Mouse (Mus musculus) limb, embryonic 12.5 days (tissue): ENCODE results near the gene Mapre3. TPM values are rescaled to one million over a fixed set of nuclear protein-coding genes. Genes with fewer than 3 reads are reported as not detected.

Experiments used
- ATAC-seq: fragments of 200-750 bp; cut with Nextera tagmentation; 2 replicates; pipeline ENCODE4 v1.8.0; 2017; ENCODE audit warnings: low read depth, moderate TSS enrichment; ENCODE audit not compliant: insufficient number of reproducible peaks, insufficient read depth, low FRiP score, low TSS enrichment
- H3K27ac ChIP-seq: fragments of 300-500 bp; sonication (generic); 2 replicates; pipeline ENCODE4 v1.5.1; 2016; ENCODE audit warnings: mild to moderate bottlenecking, moderate library complexity
- H3K27me3 ChIP-seq: fragments of 300-500 bp; sonication (generic); 2 replicates; pipeline ENCODE4 v1.6.1; 2016; ENCODE audit warnings: mild to moderate bottlenecking, moderate library complexity
- H3K36me3 ChIP-seq: fragments of 300-500 bp; sonication (generic); 2 replicates; pipeline ENCODE4 v1.6.1; 2016; ENCODE audit warnings: mild to moderate bottlenecking, moderate library complexity
- H3K4me1 ChIP-seq: fragments of 300-500 bp; sonication (generic); replicated peaks from 2 replicates; pipeline ENCODE4 v1.6.1; 2016
- H3K4me2 ChIP-seq: fragments of 300-500 bp; sonication (generic); 2 replicates; pipeline ENCODE4 v1.6.1; 2016; ENCODE audit warnings: mild to moderate bottlenecking, moderate library complexity
- H3K4me3 ChIP-seq: fragments of 300-500 bp; sonication (generic); replicated peaks from 2 replicates; pipeline ENCODE4 v1.5.1; 2016; ENCODE audit warnings: mild to moderate bottlenecking
- H3K9ac ChIP-seq: fragments of 300-500 bp; sonication (generic); replicated peaks from 2 replicates; pipeline ENCODE4 v1.6.1; 2016; ENCODE audit warnings: mild to moderate bottlenecking, moderate library complexity
- H3K9me3 ChIP-seq: fragments of 300-500 bp; sonication (generic); 2 replicates; pipeline ENCODE4 v1.6.1; 2016; ENCODE audit warnings: mild to moderate bottlenecking, moderate library complexity
- WGBS: fragments of 180-500 bp; shearing (Covaris S2); methylation state at CpG from one replicate; pipeline ENCODE4 v1.1.7; 2016; 5-methylcytosine and 5-hydroxymethylcytosine counted together
- polyA plus RNA-seq: library from polyadenylated mRNA; unstranded; fragments of >200 nt; fragmentation: Nextera tagmentation; extraction: Ambion mirVana; gene quantifications from 2 replicates; pipeline ENCODE4 v1.2.1, GENCODE M21; 2016

The Mapre3 gene
- 26.8 and 28.4 TPM in 2 replicates for polyA plus RNA-seq

DNA sequence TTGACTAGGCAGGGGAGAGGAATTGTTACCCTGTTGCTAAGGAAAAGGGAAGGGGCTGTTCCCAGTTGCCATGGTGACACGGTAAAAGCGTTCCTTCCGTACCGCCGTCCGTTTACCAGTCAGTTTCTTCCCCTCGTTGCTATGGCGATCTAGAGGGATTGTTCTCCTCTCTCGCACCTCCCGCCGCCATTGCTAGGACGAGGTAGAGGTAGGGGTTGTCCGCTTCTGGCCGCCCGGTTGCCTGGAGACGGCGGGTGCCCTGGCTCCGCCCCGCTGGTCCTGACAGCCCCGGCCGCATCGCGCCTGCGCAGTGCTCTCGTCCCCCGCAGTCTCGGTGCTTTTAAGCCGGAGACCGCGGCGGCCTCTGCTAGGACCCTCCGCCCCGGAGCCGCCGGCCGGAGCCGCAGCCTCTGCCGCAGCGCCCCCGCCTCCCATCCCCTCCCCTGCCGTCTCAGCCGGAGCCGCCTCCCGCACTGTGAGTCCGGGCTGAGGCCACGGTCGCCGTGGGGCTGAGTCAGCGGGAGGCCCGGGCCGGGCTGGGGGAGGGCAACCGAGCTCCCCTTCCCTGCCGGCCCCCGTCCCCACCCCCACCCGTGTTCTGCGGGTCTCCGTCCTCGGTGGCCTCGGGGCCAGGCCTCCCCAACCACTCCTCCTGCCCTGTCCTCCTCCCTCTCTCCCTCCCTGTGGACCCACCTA, at the start of gene Mapre3:
Gene Mapre3 (plus strand): TSS at position 218 of the 696 bp plus-strand sequence.
- H3K4me1 ChIP-seq, result peaks cover 24% of the 10 kb centered on the region
- peak within 1 kb of the TSS; percentile 86 for H3K4me2 ChIP-seq
- H3K4me3 ChIP-seq, result peak within 1 kb of the TSS; percentile 93
- WGBS, result under 1% methylated on average over 57 of the region's 59 CpGs
- peak within 1 kb of the TSS; percentile 87 for H3K9ac ChIP-seq
- ATAC-seq, result peak; percentile 96
- peak within 1 kb of the TSS; percentile 78 for H3K27ac ChIP-seq
- H3K9me3 ChIP-seq, result no peaks in the 10 kb centered on the region
- H3K27me3 ChIP-seq, result peaks cover 5% of the 10 kb centered on the region
- H3K36me3 ChIP-seq, result no peaks in the 10 kb centered on the region

DNA sequence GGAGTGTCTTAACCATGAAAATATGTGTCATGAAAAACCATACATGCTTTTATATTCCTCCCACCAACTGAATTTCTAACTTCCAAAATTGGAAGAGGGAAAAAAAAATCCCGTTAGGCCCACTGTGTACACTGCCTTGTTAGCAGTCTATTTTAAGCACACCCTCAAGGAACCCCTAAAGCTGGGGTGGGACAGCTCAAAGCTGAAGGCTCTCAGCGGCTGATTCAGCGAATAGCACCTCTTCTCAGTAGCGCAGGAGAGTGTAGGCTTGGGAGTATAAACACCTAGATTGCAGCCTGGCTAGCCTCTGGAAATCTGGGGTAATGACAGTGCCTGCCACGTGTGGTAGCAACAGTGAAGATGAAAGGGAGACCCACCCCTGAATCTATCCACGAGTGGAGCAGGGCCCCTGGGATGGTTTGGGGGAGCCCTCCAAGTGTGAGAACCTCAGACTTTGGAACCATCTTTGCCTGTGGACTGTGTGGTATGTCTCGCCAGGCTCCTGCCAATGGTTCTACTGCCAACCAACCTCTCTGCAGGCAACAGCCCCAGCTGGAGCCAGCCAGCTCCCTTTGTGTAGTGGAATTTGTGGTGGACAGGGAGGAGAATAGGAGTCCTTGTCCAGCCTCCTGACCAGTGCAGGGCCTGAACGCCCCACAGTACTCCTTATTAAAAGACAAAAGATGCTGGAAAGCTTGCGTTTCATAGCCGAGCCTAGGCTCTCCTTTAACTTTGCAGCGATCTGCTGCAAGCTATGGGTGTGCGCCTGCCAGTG, 48.7 kb upstream of the Mapre3 start:
- H3K4me1 ChIP-seq, result 0 out of 2 replicates have a peak, but pooled peaks cover 8% of the 10 kb centered on the region
- 79% methylated on average over 12 of the region's 12 CpGs for WGBS
- H3K27ac ChIP-seq, result no peak overlapping the region
- no peak overlapping the region for H3K4me3 ChIP-seq
- no peaks in the 10 kb centered on the region for H3K9me3 ChIP-seq
- no peak for ATAC-seq
- no peak overlapping the region for H3K4me2 ChIP-seq
- H3K36me3 ChIP-seq, result no peaks in the 10 kb centered on the region
- no peak overlapping the region for H3K9ac ChIP-seq
- H3K27me3 ChIP-seq, result no peaks in the 10 kb centered on the region

DNA sequence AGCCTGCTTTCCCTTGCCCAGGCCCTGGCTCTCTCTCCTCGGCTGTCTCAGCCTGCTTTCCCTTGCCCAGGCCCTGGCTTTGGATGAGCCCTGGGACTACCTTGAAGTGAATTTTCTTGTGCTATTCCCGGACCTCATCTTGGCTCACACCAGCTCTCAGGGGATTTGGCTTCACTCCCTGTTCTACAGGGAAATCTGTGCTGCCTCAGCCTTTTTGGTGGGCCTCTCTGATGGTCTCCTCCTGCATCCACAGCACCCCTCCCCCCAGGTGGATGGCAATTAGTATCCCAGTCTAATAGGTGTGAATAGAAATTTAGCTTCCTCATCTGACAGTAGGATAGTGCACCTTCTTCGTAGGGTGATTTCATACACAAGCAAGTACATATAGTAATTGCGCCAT, 46.4 kb upstream of the Mapre3 start:
- Histone ChIP-seq H3K4me1 (0 out of 2 replicates have a peak, but pooled peaks cover 8% of the 10 kb centered on the region), H3K4me3 (no peak overlapping the region), H3K4me2 (no peak overlapping the region), H3K9ac (no peak overlapping the region), H3K9me3 (no peaks in the 10 kb centered on the region), H3K27ac (no peak overlapping the region), H3K27me3 (no peaks in the 10 kb centered on the region), H3K36me3 (no peaks in the 10 kb centered on the region)
- ATAC-seq, result no peak
- 78% methylated on average over 4 of the region's 4 CpGs for WGBS

DNA sequence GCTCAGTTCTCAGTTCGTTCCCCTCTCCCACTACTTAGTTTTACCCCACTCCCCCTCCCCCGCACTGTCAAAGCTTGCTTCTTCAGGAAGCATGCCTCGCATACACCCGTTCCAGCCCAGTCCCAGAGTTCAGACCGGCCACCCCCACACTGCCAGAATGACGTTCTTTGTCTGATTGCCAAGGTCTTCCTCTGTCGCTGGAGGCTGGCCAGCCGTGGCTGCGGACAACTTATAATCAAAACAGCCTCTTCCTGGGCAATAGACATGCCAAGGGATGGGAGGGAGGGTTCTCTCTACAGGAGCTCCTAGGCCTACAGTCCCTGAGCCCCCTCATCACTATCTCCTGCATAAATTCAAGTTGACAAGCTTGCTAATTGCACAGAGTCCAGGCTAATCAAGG, 45.8 kb upstream of the Mapre3 start:
- H3K9ac ChIP-seq, result no peak overlapping the region
- H3K4me2 ChIP-seq, result no peak overlapping the region
- no peak for ATAC-seq
- no peaks in the 10 kb centered on the region for H3K36me3 ChIP-seq
- H3K27me3 ChIP-seq, result peaks cover 2% of the 10 kb centered on the region; the same call in 1 of the 2 replicates
- H3K4me1 ChIP-seq, result 0 out of 2 replicates have a peak, but pooled peaks cover 8% of the 10 kb centered on the region
- 44% methylated on average over 9 of the region's 9 CpGs for WGBS
- no peak overlapping the region for H3K4me3 ChIP-seq
- no peak overlapping the region for H3K27ac ChIP-seq
- no peaks in the 10 kb centered on the region for H3K9me3 ChIP-seq

DNA sequence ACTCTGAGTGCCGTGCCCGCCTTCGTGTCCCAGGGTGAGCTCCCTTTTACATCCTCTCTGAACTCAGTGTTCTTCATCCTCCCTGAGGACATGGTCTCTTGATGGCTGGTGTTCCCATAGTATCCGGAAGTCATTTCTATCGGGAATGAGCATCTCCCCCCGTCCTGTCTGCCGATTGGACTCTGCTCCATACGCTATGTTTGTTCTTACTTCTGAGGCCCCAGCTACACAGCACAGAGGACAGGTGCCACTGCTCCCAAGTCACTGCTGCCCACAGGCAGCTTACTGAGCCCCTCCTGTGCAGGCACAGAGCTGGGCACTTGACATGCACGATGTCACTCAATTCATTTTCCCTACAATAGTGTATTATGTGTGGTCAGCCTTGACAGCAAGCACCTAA, 45.4 kb upstream of the Mapre3 start:
- no peak overlapping the region for H3K9ac ChIP-seq
- H3K36me3 ChIP-seq, result no peaks in the 10 kb centered on the region
- no peak overlapping the region for H3K4me2 ChIP-seq
- no peak for ATAC-seq
- H3K9me3 ChIP-seq, result no peaks in the 10 kb centered on the region
- H3K27ac ChIP-seq, result no peak overlapping the region
- 90% methylated on average over 9 of the region's 9 CpGs for WGBS
- H3K4me1 ChIP-seq, result 0 out of 2 replicates have a peak, but pooled peaks cover 8% of the 10 kb centered on the region
- H3K4me3 ChIP-seq, result no peak overlapping the region
- H3K27me3 ChIP-seq, result peaks cover 7% of the 10 kb centered on the region

DNA sequence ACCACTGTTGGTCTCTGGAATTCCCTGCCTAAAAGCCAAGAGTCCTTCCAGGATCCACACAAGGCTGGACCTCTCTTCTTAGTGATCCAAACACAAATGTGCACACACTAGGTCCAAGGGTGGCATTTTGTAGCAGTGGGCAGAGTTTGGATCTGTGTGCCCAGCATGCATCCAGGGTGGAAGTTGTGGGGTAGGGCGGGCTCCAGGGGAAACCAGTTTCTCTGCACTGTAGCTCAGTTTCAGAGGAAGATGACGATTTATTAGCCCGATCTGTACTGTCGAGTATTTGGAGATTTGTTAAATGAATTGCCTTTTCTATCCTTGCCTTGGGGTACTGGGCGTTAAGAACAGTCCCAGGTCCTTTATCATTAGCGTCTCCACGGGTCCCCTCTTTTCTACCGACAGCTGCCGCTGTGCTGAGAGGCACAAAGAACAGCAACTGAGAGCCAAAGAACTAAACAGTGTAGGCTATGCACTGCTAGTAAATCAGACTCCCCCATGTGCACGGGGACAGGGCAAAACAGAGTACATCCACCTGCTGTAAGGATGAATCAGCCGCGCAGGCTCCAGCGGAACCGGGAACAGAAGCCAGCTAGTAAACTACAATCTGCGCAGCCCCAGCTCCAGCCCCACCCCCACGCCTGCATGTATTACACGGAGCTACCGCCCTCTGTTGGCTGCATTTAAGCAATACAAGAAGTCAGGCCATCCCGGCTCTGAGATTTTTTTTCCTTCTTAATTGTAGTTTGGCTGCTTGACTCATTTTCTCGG, 39.7 kb upstream of the Mapre3 start:
- peak; percentile 75 for ATAC-seq
- no peaks in the 10 kb centered on the region for H3K36me3 ChIP-seq
- no peaks in the 10 kb centered on the region; the same call in 1 of the 2 replicates for H3K4me1 ChIP-seq
- peak overlapping the region; percentile 28 for H3K4me3 ChIP-seq
- H3K27ac ChIP-seq, result no peak overlapping the region
- peak overlapping the region; percentile 55 for H3K4me2 ChIP-seq
- no peaks in the 10 kb centered on the region for H3K9me3 ChIP-seq
- 0 out of 2 replicates have a peak overlapping the region, but pooled peaks have one; percentile 31 for H3K9ac ChIP-seq
- H3K27me3 ChIP-seq, result peaks cover 15% of the 10 kb centered on the region
- 11% methylated on average over 20 of the region's 20 CpGs for WGBS

DNA sequence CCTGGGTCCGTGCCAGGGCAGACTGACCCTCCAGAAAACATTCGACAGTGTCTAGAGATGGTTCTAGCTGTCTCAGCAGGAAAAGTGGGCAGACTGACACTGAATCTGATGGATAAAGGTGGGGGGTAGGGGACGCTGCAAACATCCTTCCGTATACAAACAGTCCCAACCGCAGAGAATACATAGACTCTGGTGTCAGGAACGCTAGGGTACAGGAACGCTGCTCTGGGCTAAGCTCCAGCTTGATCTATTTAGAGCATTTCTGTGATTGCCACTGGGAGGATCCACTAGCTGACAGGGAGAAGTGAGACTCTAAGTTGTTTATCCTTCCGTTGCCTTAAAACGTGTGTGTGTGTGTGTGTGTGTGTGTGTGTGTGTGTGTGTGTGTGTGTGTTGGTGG, 33.7 kb upstream of the Mapre3 start:
- ATAC-seq, result no peak
- H3K36me3 ChIP-seq, result no peaks in the 10 kb centered on the region
- H3K4me3 ChIP-seq, result no peak overlapping the region
- no peak overlapping the region for H3K9ac ChIP-seq
- no peaks in the 10 kb centered on the region for H3K4me1 ChIP-seq
- no peak overlapping the region for H3K27ac ChIP-seq
- no peaks in the 10 kb centered on the region for H3K9me3 ChIP-seq
- no peak overlapping the region for H3K4me2 ChIP-seq
- no peaks in the 10 kb centered on the region for H3K27me3 ChIP-seq
- 76% methylated on average over 9 of the region's 9 CpGs for WGBS

DNA sequence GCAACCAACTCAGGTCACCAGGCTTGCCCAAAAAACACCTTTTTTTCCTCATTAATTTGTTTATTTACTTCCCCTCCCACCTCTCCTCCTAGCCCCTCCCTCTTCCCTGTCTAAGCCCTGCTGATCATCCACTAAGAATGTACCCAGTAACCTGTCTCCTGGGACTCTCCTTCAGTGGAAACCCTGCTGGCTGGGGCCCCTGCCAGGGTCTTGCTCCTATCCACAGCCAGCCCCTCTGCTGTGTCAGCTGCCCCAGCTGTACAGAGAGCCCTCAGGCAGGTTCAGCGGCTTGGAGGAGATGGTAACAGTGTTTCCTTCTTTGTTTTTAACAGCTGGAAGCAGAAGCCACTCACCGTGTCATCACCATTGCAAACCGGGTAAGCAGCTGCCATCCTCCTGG, 33.3 kb upstream of the Mapre3 start:
- no peak overlapping the region for H3K27ac ChIP-seq
- no peaks in the 10 kb centered on the region for H3K4me1 ChIP-seq
- no peak overlapping the region for H3K4me2 ChIP-seq
- ATAC-seq, result no peak
- no peak overlapping the region for H3K9ac ChIP-seq
- H3K36me3 ChIP-seq, result no peaks in the 10 kb centered on the region
- WGBS, result 79% methylated on average over 3 of the region's 3 CpGs
- no peaks in the 10 kb centered on the region for H3K27me3 ChIP-seq
- no peaks in the 10 kb centered on the region for H3K9me3 ChIP-seq
- H3K4me3 ChIP-seq, result no peak overlapping the region

DNA sequence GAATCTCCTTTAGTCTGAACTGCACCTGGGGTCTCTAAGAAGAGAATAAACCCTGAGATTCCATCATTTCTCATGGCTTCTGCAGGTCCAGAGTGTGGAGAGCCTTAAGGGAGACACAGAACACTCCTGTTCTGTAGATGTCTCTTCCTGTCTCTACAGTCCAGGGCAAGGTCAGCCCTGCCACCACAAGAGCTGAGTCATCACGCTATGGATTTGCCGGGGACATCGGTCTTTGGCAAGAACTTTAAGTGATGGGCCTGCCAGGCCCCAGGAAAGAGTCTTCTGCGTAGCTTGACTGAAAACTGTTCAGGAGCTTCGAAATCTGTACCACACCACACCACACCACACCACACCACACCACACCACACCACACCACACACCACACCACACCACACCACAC, 27.1 kb upstream of the Mapre3 start:
- ATAC-seq, result no peak
- Histone ChIP-seq H3K9me3 (no peaks in the 10 kb centered on the region), H3K4me1 (no peaks in the 10 kb centered on the region), H3K9ac (no peak overlapping the region), H3K27me3 (no peaks in the 10 kb centered on the region), H3K4me2 (no peak overlapping the region), H3K4me3 (no peak overlapping the region), H3K27ac (no peak overlapping the region), H3K36me3 (no peaks in the 10 kb centered on the region)
- 92% methylated on average over 5 of the region's 5 CpGs for WGBS

DNA sequence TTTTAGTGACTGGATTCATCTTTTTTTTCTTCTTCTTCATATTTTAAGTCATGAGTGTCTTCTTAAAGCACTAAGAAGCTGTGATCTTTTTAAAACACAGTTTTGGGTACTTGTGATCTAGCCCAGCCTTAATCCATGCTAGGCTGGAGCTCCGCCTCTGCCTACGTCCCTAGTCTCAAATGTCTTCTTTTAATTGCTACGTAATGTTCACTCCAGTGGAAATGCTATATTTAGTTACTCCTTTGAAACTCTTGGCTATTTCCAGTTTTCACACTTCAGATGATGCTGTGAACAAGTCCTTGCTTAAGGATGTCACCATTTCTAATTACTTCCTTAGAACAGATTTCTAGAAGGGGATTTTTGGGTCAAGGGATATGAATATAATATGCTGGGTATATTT, 24.4 kb upstream of the Mapre3 start:
- 75% methylated on average over 3 of the region's 3 CpGs for WGBS
- no peak overlapping the region for H3K9ac ChIP-seq

DNA sequence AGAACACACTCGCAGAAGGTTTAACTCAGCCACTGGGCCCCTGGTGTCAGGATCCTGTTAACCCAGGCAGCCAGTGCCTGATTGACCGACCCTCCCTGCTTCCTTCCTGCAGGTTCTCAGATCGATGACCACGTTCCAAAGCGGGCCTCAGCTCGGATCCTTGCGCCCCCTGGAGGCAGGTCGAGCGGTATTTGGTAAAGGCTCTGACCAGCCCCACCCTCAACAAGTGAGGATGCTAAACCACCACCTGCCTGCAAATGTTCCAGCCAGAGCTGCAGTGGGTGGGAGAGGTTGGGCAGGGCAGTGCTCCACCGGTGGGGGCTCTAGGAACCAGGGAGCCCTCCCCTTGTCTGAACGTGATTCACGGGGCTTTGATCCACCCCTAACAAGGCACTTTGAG, 18.3 kb upstream of the Mapre3 start:
- H3K4me3 ChIP-seq, result no peak overlapping the region
- no peak overlapping the region for H3K9ac ChIP-seq
- H3K36me3 ChIP-seq, result no peaks in the 10 kb centered on the region
- H3K9me3 ChIP-seq, result no peaks in the 10 kb centered on the region
- ATAC-seq, result 0 out of 2 replicates have a peak, but pooled peaks have one; percentile 54
- H3K27me3 ChIP-seq, result no peaks in the 10 kb centered on the region
- H3K27ac ChIP-seq, result no peak overlapping the region
- peaks cover 4% of the 10 kb centered on the region; the same call in 1 of the 2 replicates for H3K4me1 ChIP-seq
- 16% methylated on average over 12 of the region's 12 CpGs for WGBS
- H3K4me2 ChIP-seq, result no peak overlapping the region

More for the DNA sequence above, 24.4 kb upstream of the Mapre3 start:
- no peaks in the 10 kb centered on the region for H3K4me1 ChIP-seq
- no peaks in the 10 kb centered on the region for H3K9me3 ChIP-seq
- H3K27ac ChIP-seq, result no peak overlapping the region
- H3K4me3 ChIP-seq, result no peak overlapping the region
- no peak for ATAC-seq
- no peaks in the 10 kb centered on the region for H3K36me3 ChIP-seq
- no peaks in the 10 kb centered on the region for H3K27me3 ChIP-seq
- H3K4me2 ChIP-seq, result no peak overlapping the region
